Mouse (Mus musculus) adrenal gland, adult 8-10 months (tissue): Measurements from ENCODE around the gene Crim1. TPM values are rescaled to one million over a fixed set of nuclear protein-coding genes. Genes with fewer than 3 reads are reported as not detected.
A peak's percentile ranks its signal among the peaks of the same experiment; 100 is the strongest.

ENCODE experiments used
- DNase-seq: peaks from one replicate; pipeline ENCODE4 v3.0.0; 2022
- total RNA-seq, 4 experiments: library from RNA; stranded (reverse); gene quantifications; 2 replicates each; pipeline ENCODE4 v1.2.4; 2022

The Crim1 gene
- total RNA-seq, 4 experiments from 2014 or later, result 36.6 to 49.5 (median 41.8) TPM

GRCm38 (mm10) chr17:78211881-78212280 lies 11.8 kb downstream of the Crim1 start:
- no peak for DNase-seq

- no peak for DNase-seq
Measured at GRCm38 (mm10) chr17:78213128-78213527, 13.1 kb downstream of the Crim1 start.

GRCm38 (mm10) chr17:78216526-78216925 lies 16.5 kb downstream of the Crim1 start:
- DNase-seq, result no peak

- no peak for DNase-seq
Measured at GRCm38 (mm10) chr17:78217406-78217805, 17.4 kb downstream of the Crim1 start.

- DNase-seq, result no peak
Measured at GRCm38 (mm10) chr17:78218506-78219232, 18.6 kb downstream of the Crim1 start.

GRCm38 (mm10) chr17:78221007-78221642 lies 21.1 kb downstream of the Crim1 start:
- no peak for DNase-seq

GRCm38 (mm10) chr17:78221860-78222259 lies 21.8 kb downstream of the Crim1 start:
- no peak for DNase-seq

GRCm38 (mm10) chr17:78223988-78224387 lies 23.9 kb downstream of the Crim1 start:
- no peak for DNase-seq

- no peak for DNase-seq
Measured at GRCm38 (mm10) chr17:78225547-78225946, 25.5 kb downstream of the Crim1 start.

- DNase-seq, result no peak
Measured at GRCm38 (mm10) chr17:78227211-78227610, 27.2 kb downstream of the Crim1 start.

GRCm38 (mm10) chr17:78231567-78231966 lies 31.5 kb downstream of the Crim1 start:
- DNase-seq, result no peak

- DNase-seq, result no peak
Measured at GRCm38 (mm10) chr17:78232703-78233102, 32.7 kb downstream of the Crim1 start.

GRCm38 (mm10) chr17:78233873-78234272 lies 33.8 kb downstream of the Crim1 start:
- DNase-seq, result no peak

GRCm38 (mm10) chr17:78236126-78236525 lies 36.1 kb downstream of the Crim1 start:
- no peak for DNase-seq

- DNase-seq, result no peak
Measured at GRCm38 (mm10) chr17:78237954-78238353, 37.9 kb downstream of the Crim1 start.

- DNase-seq, result no peak
Measured at GRCm38 (mm10) chr17:78240161-78240560, 40.1 kb downstream of the Crim1 start.

- no peak for DNase-seq
Measured at GRCm38 (mm10) chr17:78241238-78241637, 41.2 kb downstream of the Crim1 start.

- no peak for DNase-seq
Measured at GRCm38 (mm10) chr17:78244752-78245151, 44.7 kb downstream of the Crim1 start.

- DNase-seq, result no peak
Measured at GRCm38 (mm10) chr17:78245444-78245843, 45.4 kb downstream of the Crim1 start.

GRCm38 (mm10) chr17:78246634-78247383 lies 46.8 kb downstream of the Crim1 start:
- DNase-seq, result no peak

- no peak for DNase-seq
Measured at GRCm38 (mm10) chr17:78248197-78248596, 48.1 kb downstream of the Crim1 start.

- no peak for DNase-seq
Measured at GRCm38 (mm10) chr17:78248943-78249342, 48.9 kb downstream of the Crim1 start.

- DNase-seq, result peak; percentile 28
Measured at GRCm38 (mm10) chr17:78250149-78250938, 50.3 kb downstream of the Crim1 start.
